Mouse (Mus musculus) heart, embryonic 14.5 days (tissue): ENCODE measurements around the gene 5730596B20Rik. TPM values are rescaled to one million over a fixed set of nuclear protein-coding genes. Genes with fewer than 3 reads are reported as not detected.

Source experiments
- microRNA counts: library from miRNA; unstranded; fragments of <30 nt; microRNA quantifications from one replicate; lab custom pipeline; 2016
- microRNA-seq: library from miRNA; unstranded; fragments of <30 nt; microRNA quantifications from one replicate; pipeline ENCODE4, GENCODE M21; 2016
- polyA plus RNA-seq: library from polyadenylated mRNA; unstranded; fragments of >200 nt; fragmentation: Nextera tagmentation; extraction: Ambion mirVana; gene quantifications from 2 replicates; pipeline ENCODE4 v1.2.1, GENCODE M21; 2014

5730596B20Rik gene
- polyA plus RNA-seq, 1 experiment from 2014 or later, result not detected

MicroRNAs encoded within 50 kb of the gene (microRNA counts, 519-probe panel; counts per million panel counts)
- 322 counts per million, percentile 70 among the panel's probes with 10 or more counts for microRNA mmu-miR-196b (lab: Ali Mortazavi, UCI)

Small RNA genes lying within 50 kb of the gene (microRNA-seq; reads per million reads assigned to microRNA genes)
- 134 reads per million, percentile 55 among the genes with 10 or more reads in this experiment for gene Mir196b

Other genes starting within 250 kb of the 5730596B20Rik start
- 15.2 and 16.0 TPM in 2 replicates for gene Skap2, start 164.9 kb upstream of the 5730596B20Rik start, polyA plus RNA-seq
- gene Hoxa1, start 19.2 kb upstream of the 5730596B20Rik start, polyA plus RNA-seq, result 0.75 and 0.82 TPM in 2 replicates
- 0.51 and 0.66 TPM in 2 replicates for gene Hoxa2, start 12.7 kb upstream of the 5730596B20Rik start, polyA plus RNA-seq
- gene Hoxa4, start 14.3 kb downstream of the 5730596B20Rik start, polyA plus RNA-seq, result 0.32 and 0.36 TPM in 2 replicates
- gene Hoxa5, start 27.1 kb downstream of the 5730596B20Rik start, polyA plus RNA-seq, result 0.31 and 1.3 TPM in 2 replicates
- gene Hoxa6, start 31.2 kb downstream of the 5730596B20Rik start, polyA plus RNA-seq, result not detected in 2 replicates
- 0.35 and 0.86 TPM in 2 replicates for gene Hoxa3, start 35.8 kb downstream of the 5730596B20Rik start, polyA plus RNA-seq
- gene Gm28308, start 35.8 kb downstream of the 5730596B20Rik start, polyA plus RNA-seq, result not detected in 2 replicates
- gene Hoxa7, start 44.4 kb downstream of the 5730596B20Rik start, polyA plus RNA-seq, result 0.12 and 0.28 TPM in 2 replicates
- gene Hoxa9, start 53.6 kb downstream of the 5730596B20Rik start, polyA plus RNA-seq, result 0.11 and 0.26 TPM in 2 replicates
- gene Hoxa10, start 63.4 kb downstream of the 5730596B20Rik start, polyA plus RNA-seq, result 0.11 and 0.12 TPM in 2 replicates
- gene Hoxa11, start 68.3 kb downstream of the 5730596B20Rik start, polyA plus RNA-seq, result not detected in 2 replicates
- gene Hoxa13, start 83.4 kb downstream of the 5730596B20Rik start, polyA plus RNA-seq, result not detected in 2 replicates
- not detected in 2 replicates for gene Evx1, start 136.0 kb downstream of the 5730596B20Rik start, polyA plus RNA-seq